Mouse (Mus musculus) NIH3T3 (cell line): ENCODE measurements around the gene Pip4k2c.

Experiments used
- DNase-seq: peaks from one replicate; pipeline ENCODE4 v3.0.0-alpha.2; 2012; ENCODE audit warnings: low read depth

Gene Pip4k2c

GRCm38 (mm10) chr10:127188465-127189115 lies 22.8 kb downstream of the Pip4k2c start:
- peak; percentile 92 for DNase-seq

GRCm38 (mm10) chr10:127188079-127188453 lies 23.3 kb downstream of the Pip4k2c start:
- DNase-seq = no peak

- DNase-seq = no peak
Observed at GRCm38 (mm10) chr10:127187371-127188078, 23.9 kb downstream of the Pip4k2c start.

- peak; percentile 59 for DNase-seq
Observed at GRCm38 (mm10) chr10:127186451-127186850, 24.9 kb downstream of the Pip4k2c start.

- no peak for DNase-seq
Observed at GRCm38 (mm10) chr10:127185506-127185905, 25.9 kb downstream of the Pip4k2c start.

- DNase-seq = peak; percentile 40
Observed at GRCm38 (mm10) chr10:127185101-127185500, 26.3 kb downstream of the Pip4k2c start.

- no peak for DNase-seq
Observed at GRCm38 (mm10) chr10:127183759-127184158, 27.6 kb downstream of the Pip4k2c start.

- no peak for DNase-seq
Observed at GRCm38 (mm10) chr10:127182624-127183023, 28.8 kb downstream of the Pip4k2c start.

- DNase-seq = no peak
Observed at GRCm38 (mm10) chr10:127181566-127181965, 29.8 kb downstream of the Pip4k2c start.

- no peak for DNase-seq
Observed at GRCm38 (mm10) chr10:127180695-127181047, 30.7 kb downstream of the Pip4k2c start.

GRCm38 (mm10) chr10:127179871-127180694 lies 31.3 kb downstream of the Pip4k2c start, which contains the start of gene Slc26a10:
Gene Slc26a10, minus strand, starts transcription at chr10:127180645.
- peak; percentile 6 for DNase-seq

- peak; percentile 1 for DNase-seq
Observed at GRCm38 (mm10) chr10:127178286-127179027, 32.9 kb downstream of the Pip4k2c start.

- peak; percentile 80 for DNase-seq
Observed at GRCm38 (mm10) chr10:127177719-127178118, 33.7 kb downstream of the Pip4k2c start.

- DNase-seq = no peak
Observed at GRCm38 (mm10) chr10:127177235-127177634, 34.1 kb downstream of the Pip4k2c start.

- DNase-seq = peak; percentile 1
Observed at GRCm38 (mm10) chr10:127176756-127177155, 34.6 kb downstream of the Pip4k2c start.

GRCm38 (mm10) chr10:127176228-127176627 lies 35.2 kb downstream of the Pip4k2c start:
- peak; percentile 3 for DNase-seq

GRCm38 (mm10) chr10:127174170-127174569 lies 37.2 kb downstream of the Pip4k2c start:
- peak; percentile 1 for DNase-seq

GRCm38 (mm10) chr10:127173148-127174065 lies 38.0 kb downstream of the Pip4k2c start:
- DNase-seq = peak; percentile 1

- peak; percentile 1 for DNase-seq
Observed at GRCm38 (mm10) chr10:127171631-127172200, 39.7 kb downstream of the Pip4k2c start.

- peak; percentile 88 for DNase-seq
Observed at GRCm38 (mm10) chr10:127170837-127171272, 40.5 kb downstream of the Pip4k2c start.
